Mouse (Mus musculus): Measurements from ENCODE around the gene Uck1. TPM values are rescaled to one million over a fixed set of nuclear protein-coding genes. Genes with fewer than 3 reads are reported as not detected.

Gene Uck1
- polyA plus RNA-seq, 1 experiment, result 332 TPM

DNA sequence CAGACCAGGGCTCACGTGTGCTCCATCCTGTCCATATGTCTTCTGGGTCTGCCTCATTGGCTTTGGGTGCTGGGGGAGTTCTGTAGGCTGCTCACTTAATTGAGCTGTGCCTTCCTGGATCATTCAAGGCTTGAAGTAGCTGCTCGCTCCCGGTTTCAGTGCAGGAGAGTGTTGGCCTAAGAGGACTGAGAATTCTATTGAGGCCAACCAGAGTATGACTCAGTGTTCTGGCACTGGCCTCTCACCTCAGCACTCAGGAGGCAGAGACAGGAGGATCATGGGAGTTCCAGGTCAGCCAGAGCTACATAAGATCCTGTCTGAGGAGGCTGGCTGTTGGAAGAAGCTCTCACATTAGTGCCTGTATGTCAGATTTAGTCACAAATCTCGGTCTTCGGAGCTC, 41.8 kb downstream of the Uck1 start:
- Histone ChIP-seq H3K4me1 (ENCODE audit: control insufficient read depth, insufficient read depth, insufficient read length, low read length) (peaks cover 4% of the 10 kb centered on the region; the same call in 1 of the 2 replicates), H3K27ac (replicated peaks; ENCODE audit: low read depth, low read length) (no peak overlapping the region), H3K4me3 (ENCODE audit: insufficient read depth, low read depth, low read length) (no peak overlapping the region)

DNA sequence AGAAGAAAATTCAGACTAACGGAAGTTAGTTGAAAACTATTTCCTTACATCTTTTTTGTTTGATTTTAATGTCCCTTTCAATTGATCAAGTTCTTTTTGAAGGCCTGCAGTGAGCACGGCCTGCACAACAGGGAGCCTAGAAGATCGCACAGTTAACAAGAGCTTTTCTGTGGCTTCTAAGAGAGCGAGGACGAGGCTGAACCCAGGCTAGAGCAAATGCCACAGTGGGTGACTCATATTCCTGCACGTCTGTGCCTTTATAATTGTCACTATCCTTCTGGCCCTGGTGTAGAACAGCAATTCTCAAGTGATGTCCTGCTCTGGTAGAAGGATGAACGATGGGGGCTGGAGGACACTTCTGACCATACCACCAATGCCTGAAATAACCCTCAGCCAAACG, 42.3 kb downstream of the Uck1 start:
- Histone ChIP-seq H3K4me1 (ENCODE audit: control insufficient read depth, insufficient read depth, insufficient read length, low read length) (peaks cover 4% of the 10 kb centered on the region; the same call in 1 of the 2 replicates), H3K4me3 (ENCODE audit: insufficient read depth, low read depth, low read length) (no peak overlapping the region), H3K27ac (replicated peaks; ENCODE audit: low read depth, low read length) (no peak overlapping the region)

DNA sequence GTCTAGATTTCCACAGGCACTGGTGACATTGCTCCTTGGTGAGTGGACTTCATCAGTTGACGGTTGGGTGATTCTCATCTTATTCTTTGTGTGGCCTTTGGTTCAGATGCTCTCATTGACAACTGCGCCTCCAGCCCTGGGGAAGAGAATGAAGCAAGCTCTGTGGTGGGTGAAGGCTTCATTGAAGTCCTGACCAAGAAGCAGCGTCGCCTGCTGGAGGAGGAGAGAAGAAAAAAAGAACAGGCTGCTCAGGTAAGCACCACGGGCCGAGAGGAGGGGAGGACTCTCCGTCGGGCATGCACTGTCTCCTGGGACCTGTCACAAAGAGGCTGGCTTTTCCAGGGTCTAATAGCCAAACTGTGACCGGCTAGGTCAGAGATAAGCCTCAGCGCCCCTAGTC, 43.5 kb downstream of the Uck1 start:
- H3K4me3 ChIP-seq (ENCODE audit: insufficient read depth, low read depth, low read length), result no peak overlapping the region
- H3K27ac ChIP-seq (replicated peaks; ENCODE audit: low read depth, low read length), result no peak overlapping the region
- peaks cover 4% of the 10 kb centered on the region; the same call in 1 of the 2 replicates for H3K4me1 ChIP-seq (ENCODE audit: control insufficient read depth, insufficient read depth, insufficient read length, low read length)

DNA sequence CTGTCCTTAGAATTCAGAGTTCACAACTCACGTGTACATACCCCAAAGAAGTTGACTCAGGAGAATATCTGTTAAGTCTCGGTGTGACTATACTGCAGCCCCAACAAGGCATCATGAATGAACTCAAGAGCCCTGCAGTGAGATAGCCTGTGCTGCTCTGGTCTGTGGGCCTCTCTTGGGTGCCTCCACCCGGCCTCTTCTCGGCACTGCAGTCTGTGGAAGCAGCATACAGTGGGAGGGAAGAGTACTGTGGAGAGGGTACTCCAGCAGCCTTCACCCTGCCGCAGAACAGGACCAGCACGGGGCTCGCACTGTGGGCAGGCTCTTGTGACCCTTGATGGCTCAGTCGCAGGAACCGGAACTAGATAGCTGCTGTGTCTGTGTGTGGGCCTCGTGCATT, 44.4 kb downstream of the Uck1 start:
- Histone ChIP-seq H3K27ac (replicated peaks; ENCODE audit: low read depth, low read length) (no peak overlapping the region), H3K4me3 (ENCODE audit: insufficient read depth, low read depth, low read length) (no peak overlapping the region), H3K4me1 (ENCODE audit: control insufficient read depth, insufficient read depth, insufficient read length, low read length) (peaks cover 4% of the 10 kb centered on the region; the same call in 1 of the 2 replicates)

DNA sequence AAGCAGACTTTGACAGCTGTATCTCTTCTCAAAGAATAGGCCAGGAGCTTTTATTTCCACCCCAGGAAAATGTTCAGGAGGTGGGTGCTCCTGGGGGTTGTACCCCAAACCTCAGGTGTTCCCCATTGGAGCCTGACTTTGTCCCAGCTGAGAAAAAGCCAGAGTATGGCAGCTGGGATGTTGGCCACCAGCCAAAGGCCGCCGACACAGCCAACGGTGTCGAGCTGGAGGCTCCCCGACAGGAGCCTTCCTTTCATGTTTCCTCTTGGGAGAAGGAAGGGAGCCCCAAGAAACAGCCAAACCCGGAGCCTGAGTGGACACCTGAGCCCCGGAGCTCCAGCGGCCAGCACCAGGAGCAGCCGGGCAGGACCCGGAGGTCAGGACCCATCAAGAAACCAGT, 47.0 kb downstream of the Uck1 start:
- H3K4me1 ChIP-seq (ENCODE audit: control insufficient read depth, insufficient read depth, insufficient read length, low read length), result no peaks in the 10 kb centered on the region
- H3K27ac ChIP-seq (replicated peaks; ENCODE audit: low read depth, low read length), result no peak overlapping the region
- no peak overlapping the region for H3K4me3 ChIP-seq (ENCODE audit: insufficient read depth, low read depth, low read length)

DNA sequence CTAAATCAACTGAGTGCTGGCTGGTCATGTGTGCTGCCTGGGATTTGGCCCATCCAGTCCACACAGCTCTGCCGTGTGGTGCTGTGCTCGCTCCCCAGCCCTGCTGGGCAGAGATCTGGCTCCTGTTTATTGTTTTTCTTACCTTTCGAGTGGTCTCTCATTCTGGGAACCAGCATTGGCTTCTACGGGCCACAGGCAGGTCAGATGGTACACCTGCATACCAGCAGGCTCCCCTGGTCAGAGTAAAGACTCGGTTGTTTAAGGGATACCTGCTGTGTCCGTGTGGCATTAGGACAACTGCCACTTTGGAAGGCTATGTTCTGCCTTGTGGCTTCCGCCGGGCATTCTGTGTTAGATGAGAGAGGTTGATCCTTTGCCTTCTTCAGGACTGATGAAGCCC, 48.3 kb downstream of the Uck1 start:
- Histone ChIP-seq H3K4me3 (ENCODE audit: insufficient read depth, low read depth, low read length) (no peak overlapping the region), H3K27ac (replicated peaks; ENCODE audit: low read depth, low read length) (no peak overlapping the region), H3K4me1 (ENCODE audit: control insufficient read depth, insufficient read depth, insufficient read length, low read length) (no peaks in the 10 kb centered on the region)

DNA sequence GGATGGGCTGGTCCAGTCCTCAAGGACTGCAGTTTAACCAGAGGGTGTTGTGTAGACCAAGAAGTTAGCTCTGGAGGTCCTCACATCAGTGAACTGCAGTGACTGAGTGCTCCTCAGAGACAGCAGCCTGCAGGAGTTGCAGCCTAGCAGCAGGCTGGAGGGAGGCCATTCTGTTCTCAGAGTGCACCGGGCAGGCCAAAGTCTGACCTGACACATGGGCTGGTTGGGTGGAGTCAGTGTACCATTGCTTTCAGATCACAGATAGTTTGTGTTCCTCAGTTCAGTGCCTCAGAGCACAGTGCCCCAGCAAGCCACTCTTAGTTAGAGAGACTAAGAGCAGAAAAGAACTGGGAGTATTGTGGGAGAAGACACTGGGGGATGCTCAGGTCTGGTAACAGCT, 52.3 kb downstream of the Uck1 start:
- H3K27ac ChIP-seq (replicated peaks; ENCODE audit: low read depth, low read length), result no peak overlapping the region
- H3K4me1 ChIP-seq (ENCODE audit: control insufficient read depth, insufficient read depth, insufficient read length, low read length), result no peaks in the 10 kb centered on the region
- no peak overlapping the region for H3K4me3 ChIP-seq (ENCODE audit: insufficient read depth, low read depth, low read length)

Other genes starting within 250 kb of the Uck1 start
- 0.24 and 1.0 TPM in 2 replicates for gene Fam78a, start 175.3 kb downstream of the Uck1 start, polyA plus RNA-seq (2012; ENCODE audit: insufficient read depth, insufficient read length, missing spikeins)
- gene Plpp7, start 164.6 kb downstream of the Uck1 start, polyA plus RNA-seq (2012; ENCODE audit: insufficient read depth, insufficient read length, missing spikeins), result 4.1 and 4.6 TPM in 2 replicates
- 14.6 and 15.1 TPM in 2 replicates for gene Prrc2b, start 109.1 kb downstream of the Uck1 start, polyA plus RNA-seq (2012; ENCODE audit: insufficient read depth, insufficient read length, missing spikeins)
- 23.7 and 25.1 TPM in 2 replicates for gene Pomt1, start 23.6 kb downstream of the Uck1 start, polyA plus RNA-seq (2012; ENCODE audit: insufficient read depth, insufficient read length, missing spikeins)
- gene Golga2, start 27.2 kb upstream of the Uck1 start, polyA plus RNA-seq (2012; ENCODE audit: insufficient read depth, insufficient read length, missing spikeins), result 51.9 and 57.6 TPM in 2 replicates
- gene Swi5, start 27.9 kb upstream of the Uck1 start, polyA plus RNA-seq (2012; ENCODE audit: insufficient read depth, insufficient read length, missing spikeins), result 679 and 786 TPM in 2 replicates
- 18.7 and 22.4 TPM in 2 replicates for gene Ciz1, start 92.2 kb upstream of the Uck1 start, polyA plus RNA-seq (2012; ENCODE audit: insufficient read depth, insufficient read length, missing spikeins)
- gene Dnm1, start 93.2 kb upstream of the Uck1 start, polyA plus RNA-seq (2012; ENCODE audit: insufficient read depth, insufficient read length, missing spikeins), result 2.6 and 7.4 TPM in 2 replicates
- 296 and 402 TPM in 2 replicates for gene 1110008P14Rik, start 121.8 kb upstream of the Uck1 start, polyA plus RNA-seq (2012; ENCODE audit: insufficient read depth, insufficient read length, missing spikeins)
- 2.7 TPM in 1 of 2 replicates, not detected in the other for gene Lcn2, start 128.1 kb upstream of the Uck1 start, polyA plus RNA-seq (2012; ENCODE audit: insufficient read depth, insufficient read length, missing spikeins)
- gene Ptges2, start 135.7 kb upstream of the Uck1 start, polyA plus RNA-seq (2012; ENCODE audit: insufficient read depth, insufficient read length, missing spikeins), result 87.7 and 101 TPM in 2 replicates
- gene Naif1, start 190.3 kb upstream of the Uck1 start, polyA plus RNA-seq (2012; ENCODE audit: insufficient read depth, insufficient read length, missing spikeins), result 1.8 and 2.1 TPM in 2 replicates
- 9.2 and 11.0 TPM in 2 replicates for gene Slc25a25, start 191.3 kb upstream of the Uck1 start, polyA plus RNA-seq (2012; ENCODE audit: insufficient read depth, insufficient read length, missing spikeins)